Mouse (Mus musculus) gastrocnemius, postnatal 36 days (tissue): ENCODE results near the gene Saxo1. TPM values are rescaled to one million over a fixed set of nuclear protein-coding genes. Genes with fewer than 3 reads are reported as not detected.

Experiments
- DNase-seq, 2 experiments: peaks; one replicate each; pipeline ENCODE4 v3.0.0; 2022
- intact Hi-C: fragments of 180-260 bp; cut with DNase I; formaldehyde crosslinking; loops from one replicate; pipeline ENCODE4 v1.15.1; 2025
- total RNA-seq, 2 experiments: library from RNA; stranded (reverse); gene quantifications; 2 replicates each; pipeline ENCODE4 v1.2.3; 2021

Gene Saxo1
- total RNA-seq, 2 experiments from 2014 or later, result not detected

GRCm38 (mm10) chr4:86533406-86534090, 24.6 kb downstream of the Saxo1 start:
- no peak for DNase-seq

DNA sequence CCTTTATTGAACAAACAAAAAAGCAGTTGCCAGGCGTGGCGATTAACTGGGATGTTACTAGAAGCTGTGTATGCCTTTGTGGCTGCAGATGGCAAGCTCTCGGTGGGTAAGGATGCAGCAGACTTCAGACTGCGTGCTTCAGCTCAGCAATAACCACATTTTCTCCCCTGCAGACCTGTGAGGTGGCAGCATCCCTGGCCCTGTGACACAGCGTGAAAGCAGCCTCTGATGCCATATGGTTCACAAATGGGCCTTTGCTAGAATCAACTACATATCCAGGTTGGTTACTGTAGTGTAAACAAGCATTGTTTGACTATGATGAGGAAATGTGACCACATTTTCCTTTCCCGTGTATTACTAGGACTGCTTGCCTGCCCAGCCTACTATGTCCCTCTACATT, 29.0 kb downstream of the Saxo1 start:
- DNase-seq, result no peak
- intact Hi-C loops, result no loop called here

More at GRCm38 (mm10) chr4:86533406-86534090, 24.6 kb downstream of the Saxo1 start:
- intact Hi-C loops, result no loop called here

- peak; percentile 10 to 24 for DNase-seq
- intact Hi-C loops, result no loop called here
Observed at GRCm38 (mm10) chr4:86527162-86528136, 30.7 kb downstream of the Saxo1 start.

GRCm38 (mm10) chr4:86524483-86524882, 33.6 kb downstream of the Saxo1 start:
- DNase-seq, result no peak
- intact Hi-C loops, result no loop called here

DNA sequence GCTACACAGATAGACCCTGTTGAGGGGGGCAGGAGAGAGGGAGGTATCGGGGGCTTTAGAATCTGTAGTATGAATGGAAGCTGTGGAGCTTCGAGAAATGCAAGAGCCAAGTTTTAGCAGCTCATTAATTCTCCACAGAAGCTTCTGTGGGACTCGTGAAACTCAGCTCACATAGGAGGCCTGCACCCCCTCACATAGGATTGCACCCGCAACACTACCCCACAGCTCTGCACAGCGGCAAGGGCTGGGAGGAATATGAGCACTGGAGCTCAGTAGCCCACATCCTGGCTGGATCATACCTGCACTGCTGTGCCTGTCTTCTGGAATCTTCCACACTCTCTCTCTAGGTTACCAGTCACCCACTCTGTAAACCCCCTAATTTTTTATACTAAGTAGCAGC, 34.4 kb downstream of the Saxo1 start:
- DNase-seq, result no peak
- intact Hi-C loops, result no loop called here

DNA sequence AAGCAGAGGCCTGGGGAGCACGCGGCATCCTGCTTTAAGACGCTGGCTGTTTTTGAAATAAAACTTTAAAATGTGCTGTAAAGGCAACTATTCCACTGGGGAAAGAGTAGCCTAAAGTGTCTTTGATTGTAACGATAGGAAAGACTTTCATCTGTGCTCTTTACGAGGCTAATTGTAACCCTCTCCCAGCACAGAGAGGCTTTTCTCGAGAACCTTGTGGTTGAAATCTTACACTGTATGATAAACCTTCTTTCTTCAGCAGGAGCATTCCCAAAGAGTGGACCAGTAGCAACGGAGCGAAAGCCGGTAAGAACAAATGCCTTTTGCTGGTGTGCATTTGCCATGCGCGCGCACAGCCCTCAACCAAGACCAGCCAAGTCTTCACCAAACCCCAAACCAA, 37.4 kb downstream of the Saxo1 start:
- intact Hi-C loops, result no loop called here
- no peak for DNase-seq

DNA sequence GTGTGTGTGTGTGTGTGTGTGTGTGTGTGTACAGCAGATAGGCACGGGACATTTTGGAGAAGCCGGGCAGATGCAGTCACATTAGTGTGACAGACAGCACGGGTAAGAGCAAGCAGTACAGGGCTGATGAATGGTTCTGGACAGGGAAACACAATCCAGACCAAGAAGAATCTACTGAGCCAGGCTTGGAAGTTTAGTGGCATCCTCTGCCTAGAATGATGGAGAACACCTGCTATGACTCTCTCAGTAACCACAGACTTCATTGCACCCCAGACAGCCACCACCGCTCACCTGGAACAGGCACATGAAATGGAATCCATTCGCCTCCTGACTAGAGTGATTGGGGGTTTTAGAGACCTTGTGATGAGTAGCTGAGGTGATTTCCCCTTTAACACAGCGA, 38.2 kb downstream of the Saxo1 start:
- intact Hi-C loops, result no loop called here
- no peak for DNase-seq

DNA sequence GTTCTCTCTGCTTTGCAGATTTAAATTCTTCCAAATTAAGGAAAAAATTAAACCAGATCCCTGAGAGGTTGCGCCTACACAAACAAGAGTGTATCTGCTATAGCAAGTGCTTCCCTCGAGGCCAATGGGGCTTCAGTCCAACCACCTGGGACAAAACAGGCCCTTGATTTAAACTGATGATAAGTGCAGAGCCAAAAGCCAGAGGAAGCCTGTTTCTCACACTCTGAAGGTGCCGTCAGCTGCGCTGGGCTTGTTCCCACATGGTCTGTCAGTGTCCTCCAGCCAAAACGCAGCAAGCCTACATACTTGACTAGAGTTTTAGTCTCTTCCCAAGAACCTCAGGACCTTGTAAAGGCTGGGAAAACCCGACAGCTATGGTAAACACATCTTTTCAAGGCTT, 53.5 kb downstream of the Saxo1 start:
- intact Hi-C loops, result no loop called here
- no peak for DNase-seq

DNA sequence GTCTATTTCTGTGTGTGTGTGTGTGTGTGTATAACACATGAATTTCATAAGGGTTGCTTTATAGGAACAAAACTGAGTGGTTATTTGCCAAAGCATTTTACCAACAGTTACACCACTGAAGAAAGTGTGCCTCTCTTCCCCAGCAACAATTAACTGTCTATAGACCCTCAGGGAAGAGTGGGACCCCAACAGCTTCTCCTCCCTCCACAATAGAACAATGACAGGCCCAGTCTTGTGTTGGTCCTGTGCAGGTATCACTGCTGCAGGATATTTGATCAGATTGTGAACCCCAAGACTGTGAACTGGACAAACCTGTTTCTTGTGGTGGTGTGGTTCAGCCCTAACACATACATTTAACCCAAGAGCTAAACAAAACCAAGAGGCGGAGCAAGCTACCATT, 58.6 kb downstream of the Saxo1 start:
- intact Hi-C loops, result no loop called here

DNA sequence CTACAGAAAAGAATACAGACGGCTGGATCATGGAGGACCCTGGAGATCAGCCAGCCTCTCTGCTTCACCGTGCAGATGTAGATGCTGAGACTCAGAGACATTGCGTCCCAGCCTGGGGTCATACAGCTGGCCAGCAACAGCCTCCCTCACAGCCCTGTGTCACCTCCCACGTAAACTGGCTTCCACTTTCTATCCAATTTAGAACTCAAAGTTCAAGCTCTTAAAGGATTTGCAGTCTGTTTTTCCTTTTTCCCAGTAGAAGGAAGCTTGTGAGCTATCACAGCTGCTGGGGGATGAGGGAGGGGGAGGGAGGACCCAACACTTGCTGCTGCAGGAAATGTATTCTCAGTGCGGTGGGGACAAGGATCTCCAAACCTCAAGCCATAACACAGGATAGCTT, 59.4 kb downstream of the Saxo1 start:
- no peak for DNase-seq
- intact Hi-C loops, result no loop called here

More for the DNA sequence above, 58.6 kb downstream of the Saxo1 start:
- DNase-seq, result no peak

- intact Hi-C loops, result no loop called here
- DNase-seq, result peak; percentile 26 to 29
Observed at GRCm38 (mm10) chr4:86489128-86489527, 69.0 kb downstream of the Saxo1 start.

DNA sequence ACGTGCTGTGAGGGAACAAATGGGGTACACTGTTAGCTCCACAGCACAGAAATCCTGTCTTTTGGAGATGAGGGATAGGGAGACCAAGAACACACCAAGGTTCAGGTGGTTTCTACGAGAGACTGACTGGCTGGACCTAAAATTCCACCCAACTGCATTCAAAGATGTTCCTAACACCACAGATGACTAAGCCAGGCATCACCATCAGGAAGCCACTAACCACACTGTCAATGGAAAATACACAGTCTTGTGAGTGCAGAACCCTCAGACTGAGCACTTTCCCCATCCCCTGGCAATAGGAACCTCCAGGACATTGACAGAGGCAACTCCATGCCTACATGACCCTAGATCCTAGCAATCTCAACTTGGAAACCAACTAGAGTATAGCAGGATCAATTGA, 71.2 kb downstream of the Saxo1 start:
- intact Hi-C loops, result no loop called here
- DNase-seq, result no peak

DNA sequence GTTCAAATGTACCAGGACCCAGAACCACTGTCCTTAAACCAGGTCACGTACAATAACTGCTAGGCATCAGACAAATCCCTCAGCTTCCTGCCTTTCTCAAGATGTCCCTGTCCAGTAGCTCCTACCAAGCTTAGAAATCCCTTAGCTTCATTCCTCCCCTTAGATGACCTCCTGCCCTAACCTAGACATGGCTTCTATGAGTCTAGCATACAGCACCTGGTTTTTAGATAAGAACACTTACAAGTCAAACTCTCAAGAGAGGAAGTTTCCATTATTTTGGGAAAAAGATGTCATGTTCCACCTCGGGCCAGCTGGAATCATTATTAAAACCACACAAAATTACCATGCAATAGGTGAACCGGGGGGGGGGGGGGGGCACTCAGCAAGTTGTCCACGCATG, 71.6 kb downstream of the Saxo1 start:
- DNase-seq, result no peak
- intact Hi-C loops, result no loop called here

- intact Hi-C loops, result no loop called here
- DNase-seq, result no peak
Observed at GRCm38 (mm10) chr4:86485052-86485451, 73.1 kb downstream of the Saxo1 start.

DNA sequence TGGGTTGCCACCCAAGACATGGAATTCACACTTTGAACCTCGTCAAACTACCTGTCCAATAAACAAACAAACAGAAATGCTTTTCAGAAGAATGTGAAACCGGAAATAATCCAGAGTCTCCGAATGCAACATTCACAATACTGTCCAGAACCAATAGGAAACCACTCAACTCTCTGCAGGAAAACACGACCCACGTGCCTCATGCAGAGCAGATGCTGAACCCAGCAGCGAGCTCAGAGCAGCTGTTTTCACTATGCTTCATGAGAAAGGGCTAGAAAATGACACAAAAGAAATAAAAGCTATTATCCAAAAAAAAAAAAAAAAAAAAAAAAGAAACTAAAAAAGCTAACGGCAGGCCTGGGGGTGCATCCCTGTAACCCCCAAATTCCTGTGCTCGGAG, 74.4 kb downstream of the Saxo1 start:
- DNase-seq, result no peak
- intact Hi-C loops, result no loop called here

GRCm38 (mm10) chr4:86483013-86483615, 75.0 kb downstream of the Saxo1 start:
- intact Hi-C loops, result no loop called here
- no peak for DNase-seq

DNA sequence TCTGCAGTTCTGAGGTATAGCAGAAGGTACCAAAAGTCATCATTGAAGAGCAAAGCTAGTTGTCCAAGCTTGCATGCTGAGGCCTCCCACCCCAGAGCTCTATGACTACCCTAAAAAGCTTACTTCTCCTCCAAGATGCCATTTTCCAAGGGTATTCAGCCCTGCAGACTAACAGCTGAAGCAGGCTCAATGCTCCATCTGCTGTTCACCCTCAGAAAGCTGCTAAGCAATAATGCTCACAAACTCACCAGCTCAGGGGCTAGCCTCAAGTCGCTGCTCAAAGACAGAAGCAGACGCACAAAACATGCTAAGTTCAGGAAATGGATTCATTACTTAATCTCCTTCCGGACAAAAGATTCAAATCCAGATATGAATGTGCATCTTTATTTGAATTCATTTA, 77.2 kb downstream of the Saxo1 start:
- intact Hi-C loops, result no loop called here
- DNase-seq, result no peak

DNA sequence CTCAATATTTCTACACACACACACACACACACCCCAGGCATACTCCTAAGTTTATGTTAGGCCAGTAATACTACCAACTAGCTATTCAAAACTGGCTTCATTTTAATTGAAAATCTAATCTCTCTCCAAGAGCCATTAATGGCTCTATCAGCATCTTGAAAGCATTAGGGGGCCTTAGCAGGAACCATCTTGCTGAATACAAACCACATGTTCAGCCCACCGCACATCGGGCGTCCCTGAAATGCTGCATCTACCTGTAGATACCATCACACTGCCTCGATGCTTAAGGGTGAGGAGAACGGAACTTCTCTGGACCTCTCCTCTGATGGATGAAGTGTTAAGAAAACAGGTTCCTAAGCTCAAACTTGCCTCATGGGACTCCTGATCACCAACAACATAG, 93.3 kb downstream of the Saxo1 start:
- intact Hi-C loops, result no loop called here
- no peak for DNase-seq

DNA sequence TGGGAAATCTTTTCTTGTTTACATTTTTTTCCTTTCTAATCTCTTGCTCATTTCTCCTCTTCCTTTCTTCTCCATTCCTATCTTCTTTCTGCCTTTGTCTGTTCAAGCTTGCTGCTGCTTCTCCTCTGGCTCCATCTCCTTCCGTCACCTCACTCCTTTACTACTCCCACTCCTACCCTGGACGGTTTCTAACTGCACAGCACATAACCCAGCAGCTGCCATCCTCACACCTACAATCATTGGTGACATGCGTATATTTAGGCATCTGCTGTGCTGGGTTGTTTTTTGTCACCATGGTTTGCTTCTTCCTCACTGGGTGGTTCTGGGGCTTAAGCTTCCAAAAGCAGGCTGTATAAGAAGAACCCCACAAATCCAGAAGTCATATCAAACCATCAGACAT, 107.7 kb downstream of the Saxo1 start:
- intact Hi-C loops, result no loop called here
- no peak for DNase-seq

DNA sequence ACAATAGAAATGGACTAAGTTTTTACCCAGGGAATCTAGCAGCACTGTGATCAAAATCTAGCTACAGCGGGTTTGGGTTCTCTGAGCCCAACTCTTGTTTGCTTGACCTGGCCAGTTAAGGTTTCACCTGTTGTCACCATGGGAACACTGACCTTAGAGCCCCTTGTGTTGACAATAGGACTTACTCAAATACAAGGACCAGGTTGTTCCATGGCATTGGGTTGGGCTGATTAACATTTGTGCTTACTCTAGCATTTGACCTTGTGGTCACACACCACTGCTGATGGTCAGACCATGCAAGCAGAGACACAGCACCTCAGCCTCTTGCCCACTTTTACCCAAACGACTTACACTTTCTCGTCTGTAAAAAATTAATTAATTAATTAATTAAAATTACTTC, 121.8 kb downstream of the Saxo1 start:
- DNase-seq, result no peak
- intact Hi-C loops, result no loop called here

GRCm38 (mm10) chr4:86435631-86436030, 122.5 kb downstream of the Saxo1 start:
- intact Hi-C loops, result no loop called here
- no peak for DNase-seq
